Mouse (Mus musculus) heart, postnatal 0 days (tissue): ENCODE results near the gene Mief1. TPM values are rescaled to one million over a fixed set of nuclear protein-coding genes. Genes with fewer than 3 reads are reported as not detected.

Experiments used
- ATAC-seq: fragments of 200-750 bp; cut with Nextera tagmentation; 2 replicates; pipeline ENCODE4 v1.8.0; 2017; ENCODE audit warnings: low read depth, moderate number of reproducible peaks, moderate library complexity; ENCODE audit not compliant: insufficient read depth
- DNase-seq: peaks from one replicate; pipeline ENCODE4 v3.0.0-alpha.2; 2016; ENCODE audit warnings: low spot score
- H3K27ac ChIP-seq: fragments of 300-500 bp; sonication (generic); 2 replicates; pipeline ENCODE4 v1.5.1; 2014; ENCODE audit warnings: low read depth, mild to moderate bottlenecking
- H3K27me3 ChIP-seq: fragments of 300-500 bp; sonication (generic); 2 replicates; pipeline ENCODE4 v1.6.1; 2014; ENCODE audit warnings: low read length, mixed read lengths; ENCODE audit not compliant: control insufficient read depth, insufficient read depth
- H3K36me3 ChIP-seq: fragments of 300-500 bp; sonication (generic); replicated peaks from 2 replicates; pipeline ENCODE4 v1.6.1; 2014; ENCODE audit warnings: low read length, mixed read lengths; ENCODE audit not compliant: control insufficient read depth, insufficient read depth
- H3K4me1 ChIP-seq: fragments of 300-500 bp; sonication (generic); 2 replicates; pipeline ENCODE4 v1.6.1; 2014; ENCODE audit warnings: antibody characterized with exemption; ENCODE audit not compliant: control insufficient read depth, insufficient read depth
- H3K4me2 ChIP-seq: fragments of 300-500 bp; sonication (generic); 2 replicates; pipeline ENCODE4 v1.6.1; 2014; ENCODE audit warnings: low read depth, mild to moderate bottlenecking, low read length, moderate library complexity
- H3K4me3 ChIP-seq: fragments of 300-500 bp; sonication (generic); 2 replicates; pipeline ENCODE4 v1.5.1; 2014; ENCODE audit warnings: low read depth, low read length
- H3K9ac ChIP-seq: fragments of 300-500 bp; sonication (generic); replicated peaks from 2 replicates; pipeline ENCODE4 v1.6.1; 2014; ENCODE audit warnings: low read depth, low read length, mixed read lengths
- H3K9me3 ChIP-seq: fragments of 300-500 bp; sonication (generic); replicated peaks from 2 replicates; pipeline ENCODE4 v1.6.1; 2016; ENCODE audit warnings: low read length; ENCODE audit not compliant: control insufficient read depth
- CTCF ChIP-seq: IDR thresholded peaks from 2 replicates; pipeline ENCODE4 v1.5.1; 2016; ENCODE audit warnings: antibody characterized with exemption, control low read depth, low read depth
- EP300 ChIP-seq: IDR thresholded peaks from 2 replicates; pipeline ENCODE4 v1.6.1; 2016; ENCODE audit warnings: antibody characterized with exemption, low read depth
- WGBS: fragments of 180-500 bp; shearing (Covaris S2); extraction: QIAGEN DNeasy Blood & Tissue Kit; methylation state at CpG from one replicate; pipeline ENCODE4 v1.1.7; 2014; 5-methylcytosine and 5-hydroxymethylcytosine counted together
- polyA plus RNA-seq: library from polyadenylated mRNA; unstranded; fragments of >200 nt; fragmentation: Nextera tagmentation; extraction: Ambion mirVana; gene quantifications from 2 replicates; pipeline ENCODE4 v1.2.1, GENCODE M21; 2015
- total RNA-seq: library from RNA; depleted of rRNA; stranded (reverse); fragments of >200 nt; gene quantifications from 2 replicates; pipeline ENCODE4 v1.2.3, GENCODE M21; 2014; ENCODE audit warnings: low replicate concordance

The Mief1 gene
- total and polyA plus RNA-seq, 2 experiments from 2014 or later, result 17.8 to 39.8 TPM

DNA sequence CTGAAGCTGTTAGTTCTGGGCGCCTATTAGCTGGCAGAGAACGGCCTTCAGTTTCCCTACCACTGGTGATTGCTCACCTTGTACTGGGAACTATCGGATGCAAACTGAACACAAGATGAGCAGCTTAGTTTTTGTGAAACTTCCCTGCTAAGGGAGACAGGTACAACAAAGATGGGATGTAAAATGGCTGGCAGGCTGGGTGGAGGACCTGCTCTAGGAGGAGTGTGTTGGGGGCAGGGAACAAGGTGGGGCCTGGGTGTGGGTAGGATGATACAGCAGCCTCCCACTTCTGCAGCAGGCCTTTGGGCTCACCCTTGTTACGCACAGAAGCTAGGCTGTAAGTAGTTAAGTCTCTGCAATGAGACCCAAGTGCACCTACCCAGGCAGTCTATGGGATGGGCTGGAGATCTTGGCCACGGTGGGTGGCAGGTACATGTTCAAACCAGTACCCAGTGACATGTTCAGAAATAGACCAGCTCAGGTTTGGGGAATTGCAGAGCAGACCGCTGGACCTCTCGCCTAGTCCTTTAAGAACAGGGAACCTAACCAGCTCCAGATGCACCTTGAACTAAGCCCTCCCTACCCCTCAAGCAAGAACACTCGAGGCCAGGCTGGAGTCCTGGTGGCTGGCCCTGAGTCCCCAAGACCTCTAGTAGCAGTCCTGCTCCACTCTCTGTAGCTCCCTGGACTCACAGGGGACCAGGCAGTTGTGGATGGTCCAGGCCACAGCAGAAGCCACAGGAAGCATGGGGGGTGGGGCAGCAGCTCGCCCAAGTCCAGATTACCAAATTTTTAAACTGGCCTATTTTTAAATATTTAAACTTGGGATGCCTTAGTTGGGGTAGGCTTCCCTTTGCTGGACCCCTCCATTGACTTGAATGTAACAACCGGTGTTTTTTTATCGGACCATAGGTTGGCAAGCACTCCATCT is 24.7 kb downstream of the Mief1 start:
- Histone ChIP-seq H3K36me3 (peaks cover 34% of the 10 kb centered on the region), H3K9me3 (no peaks in the 10 kb centered on the region)
- no peak for ATAC-seq

DNA sequence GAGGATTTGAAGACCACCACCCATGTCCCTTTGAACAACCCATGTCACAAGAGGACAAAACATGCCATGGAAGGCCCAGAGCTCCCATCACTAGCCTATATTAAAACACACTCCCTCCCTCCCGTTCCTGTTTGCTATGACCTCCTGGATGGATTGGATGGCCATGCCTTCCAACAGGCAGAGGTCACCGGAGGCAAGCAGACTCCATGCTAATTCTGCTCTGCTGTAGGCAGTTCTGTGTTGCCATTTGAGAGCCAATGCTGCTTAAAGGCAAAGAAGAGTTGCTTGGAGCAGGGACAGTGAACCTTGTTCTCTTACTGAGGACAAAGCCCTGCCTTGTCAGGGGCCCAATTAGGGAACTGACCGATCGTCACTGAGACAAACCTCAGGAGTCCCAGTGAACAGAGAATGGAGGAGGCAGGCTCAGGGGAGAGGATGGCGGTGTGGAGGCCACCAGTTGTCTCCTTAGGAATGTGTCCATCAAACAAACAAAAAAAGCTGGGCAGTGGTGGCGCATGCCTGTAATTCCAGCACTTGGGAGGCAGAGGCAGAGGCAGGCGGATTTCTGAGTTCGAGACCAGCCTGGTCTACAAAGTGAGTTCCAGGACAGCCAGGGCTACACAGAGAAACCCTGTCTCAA is 25.7 kb downstream of the Mief1 start:
- no peak for ATAC-seq

More for the DNA sequence above, 24.7 kb downstream of the Mief1 start:
- 44% methylated on average over 11 of the region's 11 CpGs for WGBS
- Histone ChIP-seq H3K27ac (peak overlapping the region; percentile 50), H3K9ac (no peak overlapping the region), H3K27me3 (no peaks in the 10 kb centered on the region), H3K4me1 (peaks cover 25% of the 10 kb centered on the region; the same call in 1 of the 2 replicates), H3K4me3 (no peak overlapping the region), H3K4me2 (no peak overlapping the region)
- no peak for DNase-seq
- TF ChIP-seq CTCF (no peak), EP300 (no peak)

DNA sequence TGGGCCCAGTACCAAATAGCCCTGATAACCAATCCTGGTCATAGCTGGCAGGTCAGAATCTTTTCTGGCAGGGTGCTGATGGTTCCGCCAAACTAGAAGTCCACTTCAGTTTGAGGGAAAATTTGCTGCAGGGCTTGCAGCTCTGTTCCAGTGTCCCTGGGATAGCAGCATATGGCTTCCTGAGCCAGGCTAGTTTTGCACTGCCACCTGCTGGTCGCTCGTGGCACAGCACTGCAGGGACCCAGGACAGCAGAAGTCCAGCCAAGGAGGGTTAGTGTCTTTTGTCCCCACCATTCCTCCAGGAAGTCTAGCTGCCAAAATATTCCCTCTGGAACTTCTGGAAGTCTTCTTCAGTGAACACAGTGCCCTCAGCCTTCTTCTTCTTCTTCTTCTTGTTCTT is 26.9 kb downstream of the Mief1 start:
- DNase-seq (peak; percentile 70), ATAC-seq (no peak)
- Histone ChIP-seq H3K4me3 (no peak overlapping the region), H3K36me3 (peaks cover 34% of the 10 kb centered on the region), H3K9me3 (no peaks in the 10 kb centered on the region), H3K4me2 (no peak overlapping the region), H3K9ac (no peak overlapping the region), H3K4me1 (peaks cover 21% of the 10 kb centered on the region; the same call in 1 of the 2 replicates), H3K27ac (no peak overlapping the region), H3K27me3 (no peaks in the 10 kb centered on the region)
- TF ChIP-seq CTCF (peak; percentile 97), EP300 (no peak)
- WGBS, result 21% methylated on average over 3 of the region's 3 CpGs

More for the DNA sequence above, 25.7 kb downstream of the Mief1 start:
- Histone ChIP-seq H3K4me3 (no peak overlapping the region), H3K9ac (no peak overlapping the region), H3K4me1 (peaks cover 20% of the 10 kb centered on the region; the same call in 1 of the 2 replicates), H3K27me3 (no peaks in the 10 kb centered on the region), H3K36me3 (peaks cover 34% of the 10 kb centered on the region), H3K4me2 (no peak overlapping the region), H3K9me3 (no peaks in the 10 kb centered on the region), H3K27ac (peak overlapping the region; percentile 7)
- 67% methylated on average over 8 of the region's 8 CpGs for WGBS
- no peak for TF ChIP-seq CTCF
- no peak for TF ChIP-seq EP300
- DNase-seq, result no peak

DNA sequence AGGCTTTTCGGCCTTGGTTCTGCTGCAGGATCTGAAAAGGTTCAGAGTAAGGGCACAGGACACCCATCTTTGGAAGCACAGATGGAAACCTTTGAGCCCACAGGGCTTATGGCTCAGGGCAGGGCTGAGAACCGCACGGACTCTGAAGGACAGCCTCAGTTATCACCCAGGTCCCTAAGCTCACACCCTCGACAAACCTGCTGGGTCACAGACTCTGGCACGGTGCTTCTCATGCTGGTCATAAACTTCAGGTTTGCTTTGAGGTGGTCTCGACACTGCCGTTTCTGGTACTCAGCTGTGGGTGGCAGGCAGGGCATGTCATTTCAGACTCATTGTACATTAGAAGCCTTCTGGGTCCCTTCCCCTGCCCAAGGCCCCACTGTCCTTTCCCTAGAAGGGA is 27.3 kb downstream of the Mief1 start:
- DNase-seq (no peak), ATAC-seq (no peak)
- Histone ChIP-seq H3K4me2 (no peak overlapping the region), H3K4me3 (no peak overlapping the region), H3K27ac (no peak overlapping the region), H3K4me1 (peaks cover 21% of the 10 kb centered on the region; the same call in 1 of the 2 replicates), H3K9ac (no peak overlapping the region), H3K27me3 (no peaks in the 10 kb centered on the region), H3K36me3 (peaks cover 33% of the 10 kb centered on the region), H3K9me3 (no peaks in the 10 kb centered on the region)
- TF ChIP-seq CTCF (no peak), EP300 (no peak)
- WGBS, result 77% methylated on average over 7 of the region's 7 CpGs

DNA sequence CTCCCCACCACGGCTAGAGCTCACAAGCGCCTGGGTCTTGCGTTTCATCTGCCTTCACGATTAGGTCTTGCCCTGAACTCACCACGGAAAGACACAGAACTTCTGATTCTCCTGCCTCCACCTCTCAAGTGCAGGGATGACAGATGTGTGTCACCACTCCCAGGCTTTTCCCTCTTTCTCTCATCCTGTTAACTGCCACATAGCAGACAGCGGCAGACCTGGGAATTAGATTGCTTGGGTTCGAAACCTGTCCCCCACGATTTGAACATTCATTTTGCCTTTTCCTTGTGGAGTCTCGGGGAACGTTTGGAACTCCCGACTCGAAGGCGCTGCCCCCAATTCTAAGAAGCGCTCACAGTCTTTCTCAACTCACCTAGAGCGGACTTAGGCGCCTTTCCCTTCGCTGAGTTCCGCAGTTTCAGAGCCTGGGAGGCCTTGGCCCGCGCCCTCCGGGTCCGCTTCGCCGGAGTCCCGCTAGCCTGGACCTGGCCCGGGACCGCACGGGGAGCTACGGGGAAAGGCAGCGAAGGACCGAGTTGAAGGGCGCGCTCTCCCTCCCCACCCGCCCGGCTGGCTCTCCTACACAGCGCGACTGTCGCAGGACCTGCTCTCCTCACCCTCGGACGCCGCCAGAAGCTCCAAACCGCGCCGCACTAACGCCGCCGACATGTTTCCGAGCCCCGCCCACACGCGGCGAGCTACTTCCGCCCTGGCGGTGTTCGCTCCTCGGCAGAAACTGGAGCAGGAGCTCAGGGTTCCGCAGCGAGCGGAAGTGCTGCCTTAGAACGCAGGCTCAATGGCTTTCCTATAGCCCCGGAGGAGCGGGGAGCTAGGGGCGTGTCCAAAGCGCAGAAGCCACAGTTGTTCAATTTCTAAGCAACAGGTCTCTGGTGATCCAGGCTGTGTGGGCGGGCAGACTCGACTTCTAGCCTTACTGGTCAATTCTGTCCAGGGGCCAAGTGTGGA is 30.1 kb downstream of the Mief1 start, which contains the start of gene Rps19bp1:
TSS of gene Rps19bp1 (minus strand) at position 706 of the 966 bp plus-strand sequence.
- TF ChIP-seq CTCF (no peak), EP300 (0 out of 2 replicates have a peak, but pooled peaks have one; percentile 11)
- Histone ChIP-seq H3K27me3 (no peaks in the 10 kb centered on the region), H3K4me2 (peak within 1 kb of the TSS; percentile 69), H3K9me3 (no peaks in the 10 kb centered on the region), H3K4me1 (peaks cover 11% of the 10 kb centered on the region; the same call in 1 of the 2 replicates), H3K36me3 (peaks cover 13% of the 10 kb centered on the region), H3K9ac (peak within 1 kb of the TSS; percentile 73), H3K4me3 (peak within 1 kb of the TSS; percentile 65), H3K27ac (peak within 1 kb of the TSS; percentile 73)
- ATAC-seq (peak; percentile 89), DNase-seq (peak; percentile 89)
- WGBS, result 1% methylated on average over 66 of the region's 66 CpGs
